Mouse (Mus musculus) embryonic facial prominence, embryonic 14.5 days (tissue): ENCODE data around the gene Hoxb9. TPM values are rescaled to one million over a fixed set of nuclear protein-coding genes. Genes with fewer than 3 reads are reported as not detected.

Experiments used
- ATAC-seq: fragments of 200-750 bp; cut with Nextera tagmentation; 2 replicates; pipeline ENCODE4 v1.8.0; 2017; ENCODE audit warnings: low read depth, moderate number of reproducible peaks, moderate TSS enrichment
- DNase-seq: peaks from one replicate; pipeline ENCODE4 v3.0.0-alpha.2; 2015; ENCODE audit warnings: low spot score
- H3K27ac ChIP-seq: fragments of 300-500 bp; sonication (generic); replicated peaks from 2 replicates; pipeline ENCODE4 v1.5.1; 2014; ENCODE audit warnings: low read depth, mild to moderate bottlenecking, low read length, moderate library complexity
- H3K27me3 ChIP-seq: fragments of 300-500 bp; sonication (generic); replicated peaks from 2 replicates; pipeline ENCODE4 v1.6.1; 2014; ENCODE audit warnings: low read length; ENCODE audit not compliant: control insufficient read depth, insufficient read depth
- H3K36me3 ChIP-seq: fragments of 300-500 bp; sonication (generic); 2 replicates; pipeline ENCODE4 v1.6.1; 2014; ENCODE audit warnings: low read length, mixed read lengths; ENCODE audit not compliant: control insufficient read depth, insufficient read depth
- H3K4me1 ChIP-seq: fragments of 300-500 bp; sonication (generic); 2 replicates; pipeline ENCODE4 v1.6.1; 2014; ENCODE audit warnings: antibody characterized with exemption, low read length; ENCODE audit not compliant: control insufficient read depth, insufficient read depth
- H3K4me2 ChIP-seq: fragments of 300-500 bp; sonication (generic); 2 replicates; pipeline ENCODE4 v1.6.1; 2014; ENCODE audit warnings: low read depth, mild to moderate bottlenecking, low read length, moderate library complexity, mixed read lengths
- H3K4me3 ChIP-seq: fragments of 300-500 bp; sonication (generic); 2 replicates; pipeline ENCODE4 v1.5.1; 2014; ENCODE audit warnings: low read depth, mild to moderate bottlenecking, low read length
- H3K9ac ChIP-seq: fragments of 300-500 bp; sonication (generic); 2 replicates; pipeline ENCODE4 v1.6.1; 2014; ENCODE audit warnings: low read depth, mild to moderate bottlenecking, low read length, moderate library complexity, mixed read lengths
- H3K9me3 ChIP-seq: fragments of 300-500 bp; sonication (generic); 2 replicates; pipeline ENCODE4 v1.6.1; 2016; ENCODE audit warnings: low read length; ENCODE audit not compliant: control insufficient read depth
- WGBS: fragments of 180-500 bp; shearing (Covaris S2); extraction: QIAGEN DNeasy Blood & Tissue Kit; methylation state at CpG from one replicate; pipeline ENCODE4 v1.1.7; 2014; 5-methylcytosine and 5-hydroxymethylcytosine counted together
- microRNA counts: library from miRNA; unstranded; fragments of <30 nt; microRNA quantifications from one replicate; lab custom pipeline; 2017
- microRNA-seq: library from miRNA; unstranded; fragments of <30 nt; microRNA quantifications from one replicate; pipeline ENCODE4, GENCODE M21; 2016; ENCODE audit warnings: borderline number of aligned reads
- polyA plus RNA-seq: library from polyadenylated mRNA; unstranded; fragments of >200 nt; fragmentation: Nextera tagmentation; extraction: Ambion mirVana; gene quantifications from 2 replicates; pipeline ENCODE4 v1.2.1, GENCODE M21; 2014

The Hoxb9 gene
- polyA plus RNA-seq, 1 experiment from 2014 or later, result 0.10 TPM

DNA sequence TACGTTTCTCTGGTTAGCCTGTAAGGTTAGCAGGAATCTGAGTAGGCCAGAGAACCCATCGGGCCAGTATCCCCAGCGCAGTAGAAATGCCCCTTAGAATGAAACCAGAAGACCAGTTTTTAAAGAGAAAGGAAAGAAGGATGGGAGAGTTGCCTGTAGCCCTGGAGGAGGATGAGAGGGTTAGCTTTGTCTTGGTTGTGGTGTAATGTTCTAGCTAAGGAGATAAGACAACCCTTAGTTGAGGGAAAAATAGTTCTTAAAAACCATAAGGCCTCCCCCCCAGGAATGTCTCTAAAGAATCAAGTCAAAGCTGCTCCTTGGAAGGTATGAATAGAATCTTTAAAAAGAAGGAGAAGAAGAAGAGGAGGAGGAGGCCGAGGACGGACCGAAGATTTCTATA, 51.5 kb downstream of the Hoxb9 start:
- H3K4me1 ChIP-seq, result no peaks in the 10 kb centered on the region

DNA sequence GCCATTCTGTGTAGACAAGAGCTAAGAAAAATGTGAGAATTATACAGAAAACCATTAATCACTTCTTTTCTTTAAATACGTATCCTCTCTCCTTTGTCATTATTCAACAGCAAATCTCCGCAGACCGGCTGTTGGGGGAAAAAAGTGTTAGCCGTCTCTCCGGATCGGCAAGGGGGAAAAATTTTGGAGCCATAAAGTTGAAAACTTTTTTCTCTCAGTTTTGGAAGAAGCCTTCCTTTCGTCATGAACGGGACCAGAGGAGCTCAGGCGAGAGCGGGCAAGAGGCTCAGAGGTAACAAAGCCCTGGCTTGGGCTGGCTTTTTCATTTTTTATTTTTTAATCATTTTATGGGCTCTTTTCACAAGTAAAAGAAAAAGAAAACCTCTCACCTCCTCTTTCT, 51.9 kb downstream of the Hoxb9 start, which contains the start of gene Hoxb3:
Gene Hoxb3, plus strand, starts transcription at position 173 of the 400 bp plus-strand sequence.
- Histone ChIP-seq H3K9ac (no peak within 1 kb of the TSS; the same call in 1 of the 2 replicates), H3K4me2 (peak within 1 kb of the TSS; percentile 15; the same call in 1 of the 2 replicates), H3K27ac (no peak within 1 kb of the TSS; the same call in 1 of the 2 replicates), H3K4me1 (no peaks in the 10 kb centered on the region), H3K36me3 (no peaks in the 10 kb centered on the region), H3K9me3 (no peaks in the 10 kb centered on the region), H3K4me3 (no peak within 1 kb of the TSS), H3K27me3 (peaks cover 100% of the 10 kb centered on the region)
- ATAC-seq, result no peak
- no peak for DNase-seq
- WGBS, result 4% methylated on average over 10 of the region's 10 CpGs

More for the DNA sequence above, 51.5 kb downstream of the Hoxb9 start:
- ATAC-seq (no peak), DNase-seq (no peak)
- H3K27ac ChIP-seq, result no peak overlapping the region; the same call in 1 of the 2 replicates
- WGBS, result 8% methylated on average over 6 of the region's 6 CpGs
- H3K9me3 ChIP-seq, result no peaks in the 10 kb centered on the region
- H3K9ac ChIP-seq, result no peak overlapping the region
- H3K27me3 ChIP-seq, result peaks cover 100% of the 10 kb centered on the region
- no peak overlapping the region for H3K4me3 ChIP-seq
- H3K4me2 ChIP-seq, result no peak overlapping the region; the same call in 1 of the 2 replicates
- H3K36me3 ChIP-seq, result no peaks in the 10 kb centered on the region

DNA sequence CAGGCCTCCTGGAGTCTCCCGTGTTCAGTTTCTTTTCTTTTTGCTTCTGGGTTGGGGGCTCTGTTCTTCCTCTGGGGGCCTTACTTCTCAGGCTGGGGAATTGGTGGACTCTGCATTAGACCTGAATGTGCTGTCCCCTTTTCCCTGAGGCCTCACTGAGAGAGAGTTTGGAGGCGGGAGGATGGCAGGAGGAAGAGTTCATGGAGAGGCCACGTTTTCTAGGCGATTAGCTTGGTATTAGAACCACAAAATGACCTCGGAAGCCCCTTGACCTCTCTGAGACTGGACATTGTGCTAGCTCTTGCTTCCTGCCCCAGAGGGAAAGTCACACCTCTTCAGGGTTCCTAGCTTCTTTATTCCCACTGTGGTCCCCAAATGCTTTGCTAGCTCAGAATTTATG, 52.9 kb downstream of the Hoxb9 start:
- H3K27ac ChIP-seq, result no peak overlapping the region; the same call in 1 of the 2 replicates
- DNase-seq (no peak), ATAC-seq (no peak)
- H3K27me3 ChIP-seq, result peaks cover 100% of the 10 kb centered on the region
- H3K4me2 ChIP-seq, result peak overlapping the region; percentile 15; the same call in 1 of the 2 replicates
- no peak overlapping the region for H3K9ac ChIP-seq
- no peaks in the 10 kb centered on the region for H3K9me3 ChIP-seq
- H3K4me3 ChIP-seq, result no peak overlapping the region
- H3K36me3 ChIP-seq, result no peaks in the 10 kb centered on the region
- WGBS, result 2% methylated on average over 5 of the region's 5 CpGs
- no peaks in the 10 kb centered on the region for H3K4me1 ChIP-seq

DNA sequence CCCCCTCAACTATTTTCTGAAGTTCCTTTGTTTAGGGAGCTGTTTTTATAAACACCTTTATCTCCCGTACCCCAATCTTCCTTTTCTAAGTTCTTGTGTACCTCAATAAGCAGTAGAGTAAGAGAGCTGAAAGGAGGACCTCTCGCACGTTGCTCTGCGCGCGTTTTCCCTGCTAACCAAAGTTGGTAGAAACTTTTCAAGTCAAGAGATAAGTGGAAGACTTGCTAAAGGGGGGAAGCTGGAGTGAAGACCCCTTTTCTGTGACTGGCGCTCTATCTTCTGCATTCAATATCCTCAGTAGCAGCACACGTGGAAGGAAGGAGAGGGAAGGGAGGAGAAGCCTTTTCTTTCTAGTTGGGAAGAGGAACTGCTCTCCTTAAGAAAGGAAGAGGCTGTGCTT, 53.7 kb downstream of the Hoxb9 start:
- Histone ChIP-seq H3K36me3 (no peaks in the 10 kb centered on the region), H3K27me3 (peaks cover 100% of the 10 kb centered on the region), H3K27ac (no peak overlapping the region; the same call in 1 of the 2 replicates), H3K9ac (no peak overlapping the region), H3K4me3 (no peak overlapping the region), H3K9me3 (no peaks in the 10 kb centered on the region), H3K4me1 (no peaks in the 10 kb centered on the region), H3K4me2 (peak overlapping the region; percentile 21; the same call in 1 of the 2 replicates)
- 5% methylated on average over 8 of the region's 8 CpGs for WGBS
- DNase-seq (no peak), ATAC-seq (no peak)

DNA sequence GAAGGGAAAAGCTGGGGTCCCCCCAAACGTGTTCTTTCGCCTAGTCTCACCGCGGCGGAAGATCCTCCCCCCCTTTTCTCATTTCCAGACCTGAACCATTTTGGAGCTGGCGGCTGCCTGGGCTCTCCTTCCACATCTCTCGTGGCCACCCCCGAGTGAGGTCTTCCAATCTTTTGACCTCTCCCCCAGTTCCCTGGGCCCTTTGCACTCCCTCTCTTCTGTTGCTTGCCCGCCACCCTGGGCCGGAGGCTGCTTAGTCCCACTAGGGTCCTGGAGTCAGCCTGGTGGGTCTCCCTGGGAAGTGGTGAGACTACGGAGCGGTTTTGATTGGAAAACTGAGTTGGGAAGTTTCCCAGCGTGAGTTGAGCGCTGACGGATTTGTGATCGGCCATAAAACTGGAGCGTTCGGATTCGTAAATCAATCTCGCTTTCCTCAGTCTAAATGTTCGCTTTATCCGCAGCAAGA, 54.5 kb downstream of the Hoxb9 start:
- 5% methylated on average over 22 of the region's 22 CpGs for WGBS
- peak overlapping the region; percentile 6; the same call in 1 of the 2 replicates for H3K9ac ChIP-seq
- DNase-seq, result no peak
- no peak for ATAC-seq
- no peaks in the 10 kb centered on the region for H3K36me3 ChIP-seq
- peak overlapping the region; percentile 10; the same call in 1 of the 2 replicates for H3K4me3 ChIP-seq
- no peaks in the 10 kb centered on the region for H3K4me1 ChIP-seq
- peaks cover 100% of the 10 kb centered on the region for H3K27me3 ChIP-seq
- H3K27ac ChIP-seq, result no peak overlapping the region; the same call in 1 of the 2 replicates
- no peaks in the 10 kb centered on the region for H3K9me3 ChIP-seq
- H3K4me2 ChIP-seq, result peak overlapping the region; percentile 21; the same call in 1 of the 2 replicates

MicroRNAs encoded within 50 kb of the gene (microRNA counts, 519-probe panel; counts per million panel counts)
- microRNA mmu-miR-10a (lab: Ali Mortazavi, UCI) (2,755 counts per million, percentile 60 among the panel's probes with 10 or more counts), microRNA mmu-miR-196a (lab: Ali Mortazavi, UCI) (19.3 counts per million)

Small RNA genes within 50 kb of the gene (microRNA-seq; reads per million reads assigned to microRNA genes)
- gene Mir10a, result 2,832 reads per million, percentile 85 among the genes with 10 or more reads in this experiment
- 0.50 reads per million for gene Mir196a-1

Other genes with a start within 250 kb of the Hoxb9 start
- not detected in 2 replicates for gene Gip, start 246.9 kb upstream of the Hoxb9 start, polyA plus RNA-seq
- gene Snf8, start 236.6 kb upstream of the Hoxb9 start, polyA plus RNA-seq, result 33.4 and 36.6 TPM in 2 replicates
- gene Ube2z, start 206.1 kb upstream of the Hoxb9 start, polyA plus RNA-seq, result 39.5 and 40.6 TPM in 2 replicates
- gene Atp5g1, start 195.8 kb upstream of the Hoxb9 start, polyA plus RNA-seq, result 764 and 777 TPM in 2 replicates
- gene Calcoco2, start 159.5 kb upstream of the Hoxb9 start, polyA plus RNA-seq, result 0.47 TPM in 1 of 2 replicates, not detected in the other
- 0.30 and 0.96 TPM in 2 replicates for gene Ttll6, start 137.7 kb upstream of the Hoxb9 start, polyA plus RNA-seq
- gene Hoxb13, start 77.1 kb upstream of the Hoxb9 start, polyA plus RNA-seq, result not detected in 2 replicates
- gene Hoxb8, start 10.4 kb downstream of the Hoxb9 start, polyA plus RNA-seq, result not detected in 2 replicates
- 0.39 and 0.42 TPM in 2 replicates for gene Hoxb7, start 15.2 kb downstream of the Hoxb9 start, polyA plus RNA-seq
- gene Hoxb6, start 21.0 kb downstream of the Hoxb9 start, polyA plus RNA-seq, result 0.22 and 0.97 TPM in 2 replicates
- 1.8 and 2.4 TPM in 2 replicates for gene Hoxb5, start 31.9 kb downstream of the Hoxb9 start, polyA plus RNA-seq
- gene Hoxb4, start 46.8 kb downstream of the Hoxb9 start, polyA plus RNA-seq, result 0.62 and 0.70 TPM in 2 replicates
- gene Hoxb3, start 51.9 kb downstream of the Hoxb9 start, polyA plus RNA-seq, result 0.81 and 1.1 TPM in 2 replicates
- 7.5 and 8.9 TPM in 2 replicates for gene Hoxb2, start 79.1 kb downstream of the Hoxb9 start, polyA plus RNA-seq
- gene Hoxb1, start 94.3 kb downstream of the Hoxb9 start, polyA plus RNA-seq, result 0.13 TPM in 1 of 2 replicates, not detected in the other
- 1.5 and 2.3 TPM in 2 replicates for gene Skap1, start 193.1 kb downstream of the Hoxb9 start, polyA plus RNA-seq